Mouse (Mus musculus) MEL (cell line): Measurements from ENCODE around the gene Orai1.

Experiments
- CTCF ChIP-seq, 3 experiments: IDR thresholded peaks in 2 of 3; conservative IDR thresholded peaks in 1 of 3; 2 replicates each; pipeline ENCODE4 v1.5.1; 2011 to 2012; ENCODE audit warnings: low read length in 3 of 3, low read depth in 2 of 3, mild to moderate bottlenecking in 2 of 3, improper control_type of control experiment in 1 of 3, inconsistent platforms in 1 of 3, mixed read lengths in 1 of 3, moderate library complexity in 1 of 3; ENCODE audit not compliant: control insufficient read depth in 1 of 3, insufficient read depth in 1 of 3, poor library complexity in 1 of 3, severe bottlenecking in 1 of 3
- EP300 ChIP-seq, 2 experiments: IDR thresholded peaks; 2 replicates each; pipeline ENCODE4 v1.6.1; 2011; ENCODE audit warnings: improper control_type of control experiment in 2 of 2, low read length in 2 of 2, low read depth in 1 of 2, mild to moderate bottlenecking in 1 of 2
- MAFK ChIP-seq: IDR thresholded peaks from 2 replicates; pipeline ENCODE4 v1.6.1; 2011; ENCODE audit warnings: low read depth, mild to moderate bottlenecking, low read length, improper control_type of control experiment, borderline replicate concordance
- MAX ChIP-seq: IDR thresholded peaks from 2 replicates; pipeline ENCODE4 v1.6.1; 2011; ENCODE audit warnings: low read length, improper control_type of control experiment
- MEF2A ChIP-seq: IDR thresholded peaks from 2 replicates; pipeline ENCODE4 v1.6.1; 2014; ENCODE audit warnings: low read depth, mild to moderate bottlenecking, inconsistent platforms, low read length, improper control_type of control experiment; ENCODE audit not compliant: poor library complexity, insufficient replicate concordance, severe bottlenecking; ENCODE audit errors: extremely low read depth
- POLR2A ChIP-seq, 2 experiments: IDR thresholded peaks; 2 replicates each; pipeline ENCODE4 v1.6.1; 2011 to 2012; ENCODE audit warnings: low read length in 2 of 2, mild to moderate bottlenecking in 2 of 2, control low read depth in 1 of 2, improper control_type of control experiment in 1 of 2, low read depth in 1 of 2, moderate library complexity in 1 of 2; ENCODE audit not compliant: control insufficient read depth in 1 of 2, insufficient read depth in 1 of 2, poor library complexity in 1 of 2
- SMC3 ChIP-seq: IDR thresholded peaks from 2 replicates; pipeline ENCODE4 v1.6.1; 2011; ENCODE audit warnings: low read depth, low read length, improper control_type of control experiment
- TCF12 ChIP-seq: IDR thresholded peaks from 2 replicates; pipeline ENCODE4 v1.6.1; 2014; ENCODE audit warnings: low read depth, mild to moderate bottlenecking, inconsistent platforms, low read length, improper control_type of control experiment, moderate library complexity
- USF1 ChIP-seq: IDR thresholded peaks from 2 replicates; pipeline ENCODE4 v1.6.1; 2014; ENCODE audit warnings: low read depth, mild to moderate bottlenecking, inconsistent platforms, low read length, improper control_type of control experiment, moderate library complexity
- ZC3H11A ChIP-seq: IDR thresholded peaks from 2 replicates; pipeline ENCODE4 v1.6.1; 2012; ENCODE audit warnings: low read depth, mild to moderate bottlenecking, inconsistent platforms, low read length, improper control_type of control experiment

GRCm38 (mm10) chr5:123063141-123063540 is 48.3 kb downstream of the Orai1 start:
- TF ChIP-seq CTCF (IDR thresholded peaks at IDR 0.05 in 2 of 3, conservative IDR thresholded peaks at IDR 0.05 in 1 of 3; ENCODE audit: control insufficient read depth in 1 of 3, insufficient read depth in 1 of 3, low read depth in 2 of 3, low read length in 3 of 3, poor library complexity in 1 of 3, severe bottlenecking in 1 of 3) (no peak), EP300 (IDR thresholded peaks at IDR 0.05; ENCODE audit: low read depth in 1 of 2, low read length in 2 of 2) (no peak), MEF2A (no peak), MAFK (no peak), MAX (no peak), POLR2A (IDR thresholded peaks at IDR 0.05; ENCODE audit: control insufficient read depth in 1 of 2, insufficient read depth in 1 of 2, low read depth in 1 of 2, low read length in 2 of 2, poor library complexity in 1 of 2) (no peak), TCF12 (no peak), ZC3H11A (no peak), SMC3 (no peak), USF1 (no peak)
